Mouse (Mus musculus): ENCODE results near the gene Gna15.

DNA sequence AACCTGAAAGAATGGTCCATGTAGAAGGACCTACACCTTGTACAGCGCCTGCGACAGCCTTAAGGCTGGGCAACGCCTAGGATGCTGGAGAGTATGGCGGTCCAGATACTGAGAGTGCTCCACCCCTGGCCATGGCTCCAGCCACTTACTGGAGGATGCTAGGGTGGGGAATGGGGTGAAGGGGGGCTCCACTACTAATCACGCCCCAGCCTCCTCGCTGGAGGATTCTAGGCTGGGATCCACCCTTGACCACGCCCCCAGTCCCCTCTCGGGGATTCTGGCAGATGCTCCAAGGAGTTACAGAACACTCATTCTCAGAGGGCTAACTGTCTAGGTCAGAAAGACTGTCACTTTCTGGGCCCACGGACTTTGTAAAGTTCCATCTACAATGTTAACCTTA is 49.0 kb upstream of the Gna15 start:
- TF ChIP-seq CTCF (IDR thresholded peaks at IDR 0.05; ENCODE audit: low read depth) (no peak), EP300 (IDR thresholded peaks at IDR 0.05; ENCODE audit: low read depth) (no peak)

Data from liver, postnatal 0 days (tissue).